Mouse (Mus musculus) ES-E14 (cell line): ENCODE measurements around the gene Scoc.

Source experiments
- CHD2 ChIP-seq: IDR thresholded peaks from 2 replicates; pipeline ENCODE4 v1.6.1; 2014; ENCODE audit warnings: mild to moderate bottlenecking, low read depth, low read length, inconsistent platforms
- HCFC1 ChIP-seq: IDR thresholded peaks from 2 replicates; pipeline ENCODE4 v1.6.1; 2012; ENCODE audit warnings: low read length, inconsistent platforms, borderline replicate concordance; ENCODE audit not compliant: insufficient read depth

DNA sequence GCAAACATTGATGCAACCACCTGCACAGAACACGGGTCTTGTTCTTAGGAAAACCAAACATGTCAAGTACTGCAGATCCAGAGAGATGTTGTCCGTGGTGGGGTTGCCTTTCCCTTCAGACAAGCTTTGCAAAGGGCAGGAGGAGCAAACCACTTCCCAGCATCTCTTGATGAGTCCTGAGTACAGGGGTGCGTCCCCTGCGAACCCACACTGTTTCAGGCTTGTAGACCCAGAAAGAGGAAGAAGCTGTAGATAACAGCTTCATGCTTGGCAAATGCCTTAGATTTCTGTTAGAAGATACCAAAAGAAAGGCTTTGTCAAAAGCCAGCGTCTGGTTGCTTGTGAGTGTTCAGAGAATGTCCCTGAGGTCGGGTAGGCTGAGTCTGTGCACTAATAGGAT is 40.2 kb downstream of the Scoc start:
- TF ChIP-seq HCFC1 (no peak), CHD2 (no peak)
